Mouse (Mus musculus) intestine, postnatal 0 days (tissue): ENCODE results near the gene Rassf8. TPM values are rescaled to one million over a fixed set of nuclear protein-coding genes. Genes with fewer than 3 reads are reported as not detected.

Experiments
- ATAC-seq: fragments of 200-750 bp; cut with Nextera tagmentation; 2 replicates; pipeline ENCODE4 v1.8.0; 2017; ENCODE audit warnings: mild to moderate bottlenecking, moderate TSS enrichment, moderate library complexity
- H3K27ac ChIP-seq: fragments of 300-500 bp; sonication (generic); 2 replicates; pipeline ENCODE4 v1.5.1; 2014; ENCODE audit warnings: mild to moderate bottlenecking, low read depth, low read length, moderate library complexity
- H3K27me3 ChIP-seq: fragments of 300-500 bp; sonication (generic); replicated peaks from 2 replicates; pipeline ENCODE4 v1.6.1; 2014; ENCODE audit warnings: low read length, mixed read lengths; ENCODE audit not compliant: control insufficient read depth, insufficient read depth
- H3K36me3 ChIP-seq: fragments of 300-500 bp; sonication (generic); 2 replicates; pipeline ENCODE4 v1.6.1; 2014; ENCODE audit warnings: mild to moderate bottlenecking, moderate library complexity; ENCODE audit not compliant: control insufficient read depth, insufficient read depth
- H3K4me1 ChIP-seq: fragments of 300-500 bp; sonication (generic); replicated peaks from 2 replicates; pipeline ENCODE4 v1.6.1; 2014; ENCODE audit warnings: antibody characterized with exemption, low read length, mixed read lengths; ENCODE audit not compliant: control insufficient read depth, insufficient read depth
- H3K4me2 ChIP-seq: fragments of 300-500 bp; sonication (generic); replicated peaks from 2 replicates; pipeline ENCODE4 v1.6.1; 2014; ENCODE audit warnings: low read depth, mild to moderate bottlenecking, moderate library complexity
- H3K4me3 ChIP-seq: fragments of 300-500 bp; sonication (generic); 2 replicates; pipeline ENCODE4 v1.5.1; 2014; ENCODE audit warnings: low read depth, low read length
- H3K9ac ChIP-seq: fragments of 300-500 bp; sonication (generic); 2 replicates; pipeline ENCODE4 v1.6.1; 2014; ENCODE audit warnings: mild to moderate bottlenecking, low read depth, low read length
- H3K9me3 ChIP-seq: fragments of 300-500 bp; sonication (generic); 2 replicates; pipeline ENCODE4 v1.6.1; 2016; ENCODE audit warnings: mixed run types; ENCODE audit not compliant: control insufficient read depth
- CTCF ChIP-seq: sonication (generic); IDR thresholded peaks from 2 replicates; pipeline ENCODE4 v1.5.1; 2016; ENCODE audit warnings: low read depth, mild to moderate bottlenecking, control low read depth, antibody characterized with exemption, moderate library complexity
- WGBS: fragments of 180-500 bp; shearing (Covaris S2); extraction: QIAGEN DNeasy Blood & Tissue Kit; methylation state at CpG from one replicate; pipeline ENCODE4 v1.1.7; 2014; 5-methylcytosine and 5-hydroxymethylcytosine counted together
- polyA plus RNA-seq: library from polyadenylated mRNA; unstranded; fragments of >200 nt; fragmentation: Nextera tagmentation; extraction: Ambion mirVana; gene quantifications from 2 replicates; pipeline ENCODE4 v1.2.1, GENCODE M21; 2015

Rassf8 gene
- polyA plus RNA-seq, 1 experiment from 2014 or later: 3.3 TPM

DNA sequence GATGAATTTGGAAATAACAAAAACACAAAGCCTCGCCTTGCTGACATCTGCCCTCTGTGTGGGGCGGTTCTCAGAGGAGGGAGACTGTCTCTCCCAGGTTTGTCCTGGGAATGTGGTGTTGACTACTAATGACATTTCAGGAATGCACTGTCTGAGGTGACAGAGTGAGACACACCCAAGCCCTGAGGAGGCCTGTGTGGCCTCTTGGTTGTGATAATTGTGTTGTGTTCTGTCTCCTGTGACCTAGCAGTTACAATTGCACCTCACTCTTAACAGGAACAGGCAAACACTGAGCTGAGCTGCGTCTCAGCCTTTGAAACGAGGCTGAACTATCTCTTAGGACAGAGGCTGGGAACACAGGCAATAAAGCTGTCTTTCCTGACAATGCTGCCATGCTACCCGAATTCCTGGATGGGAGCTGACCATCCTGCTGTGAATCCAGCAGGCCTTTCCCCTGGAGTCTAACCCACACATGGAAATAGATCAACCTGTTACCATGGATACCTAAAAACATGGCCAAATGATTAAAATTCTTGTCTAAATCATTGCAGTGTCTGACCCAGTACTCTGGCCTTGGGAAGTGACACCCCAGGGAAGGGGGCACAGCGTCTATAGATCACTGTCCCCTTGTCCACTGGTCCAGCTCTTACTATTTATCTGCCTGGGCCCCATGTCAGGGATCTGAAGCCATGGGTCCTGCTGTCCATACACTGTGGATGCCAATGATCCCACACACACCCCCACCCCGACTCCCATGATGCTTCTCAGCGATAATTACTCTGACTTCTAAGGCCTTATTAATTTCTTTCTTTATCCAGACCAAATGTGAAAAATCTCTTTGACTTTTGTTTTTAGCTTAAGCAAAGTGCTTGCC lies 33.1 kb upstream of the Rassf8 start:
- no peaks in the 10 kb centered on the region for H3K36me3 ChIP-seq
- no peaks in the 10 kb centered on the region for H3K9me3 ChIP-seq
- no peak for ATAC-seq
- TF ChIP-seq CTCF: no peak
- H3K4me2 ChIP-seq: no peak overlapping the region
- H3K4me3 ChIP-seq: no peak overlapping the region
- H3K27ac ChIP-seq: no peak overlapping the region
- no peaks in the 10 kb centered on the region for H3K27me3 ChIP-seq
- no peak overlapping the region for H3K9ac ChIP-seq
- 58% methylated on average over 8 of the region's 8 CpGs for WGBS
- H3K4me1 ChIP-seq: no peaks in the 10 kb centered on the region

DNA sequence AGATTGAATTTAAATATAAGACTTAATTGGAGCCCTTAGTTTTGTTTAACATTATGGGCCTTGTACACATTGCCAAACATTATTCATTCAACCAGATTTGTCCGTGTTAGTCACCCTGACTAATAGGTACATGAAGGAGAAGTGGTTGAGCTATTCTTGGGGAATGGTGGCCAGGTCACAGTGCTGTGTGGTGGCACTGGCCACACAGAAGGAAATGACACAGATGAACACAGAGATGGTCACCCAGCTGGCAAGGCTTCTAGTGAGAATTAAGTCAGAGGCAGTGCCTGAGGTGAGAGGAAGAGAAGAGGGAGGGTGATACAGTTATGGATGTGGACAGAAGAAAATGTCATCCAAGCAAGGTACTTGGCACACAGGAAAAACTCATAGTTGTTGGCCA lies 32.4 kb upstream of the Rassf8 start:
- Histone ChIP-seq H3K9ac (no peak overlapping the region), H3K27ac (no peak overlapping the region), H3K4me1 (no peaks in the 10 kb centered on the region), H3K9me3 (no peaks in the 10 kb centered on the region), H3K4me2 (no peak overlapping the region), H3K4me3 (no peak overlapping the region), H3K36me3 (no peaks in the 10 kb centered on the region), H3K27me3 (no peaks in the 10 kb centered on the region)
- WGBS: 68% methylated on average over 1 of the region's 1 CpGs
- no peak for ATAC-seq
- TF ChIP-seq CTCF: no peak

DNA sequence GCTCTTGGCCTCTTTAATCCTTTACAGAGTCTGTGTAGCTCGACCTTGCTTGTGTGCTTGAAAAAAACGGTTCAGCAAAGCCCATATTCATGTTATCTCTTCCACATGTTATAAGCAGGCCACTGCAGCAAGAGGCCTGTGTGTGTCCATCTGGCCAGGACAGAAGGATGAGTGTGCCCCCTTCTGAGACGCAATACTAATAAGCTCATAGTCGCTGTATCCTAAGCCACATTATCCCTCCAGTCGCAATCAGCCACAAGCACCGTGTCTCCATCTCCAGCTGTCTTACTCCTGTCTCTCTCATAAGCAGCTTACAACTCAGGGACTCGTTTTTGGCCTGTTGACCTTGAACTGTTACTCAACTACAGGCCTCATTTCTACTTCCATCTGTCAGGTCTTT lies 24.0 kb upstream of the Rassf8 start:
- WGBS: 66% methylated on average over 7 of the region's 7 CpGs
- ATAC-seq: no peak
- no peak overlapping the region for H3K9ac ChIP-seq
- H3K27me3 ChIP-seq: no peaks in the 10 kb centered on the region
- no peak overlapping the region for H3K4me2 ChIP-seq
- TF ChIP-seq CTCF: no peak
- no peak overlapping the region for H3K4me3 ChIP-seq
- H3K27ac ChIP-seq: no peak overlapping the region
- H3K36me3 ChIP-seq: no peaks in the 10 kb centered on the region
- H3K9me3 ChIP-seq: no peaks in the 10 kb centered on the region
- no peaks in the 10 kb centered on the region for H3K4me1 ChIP-seq

DNA sequence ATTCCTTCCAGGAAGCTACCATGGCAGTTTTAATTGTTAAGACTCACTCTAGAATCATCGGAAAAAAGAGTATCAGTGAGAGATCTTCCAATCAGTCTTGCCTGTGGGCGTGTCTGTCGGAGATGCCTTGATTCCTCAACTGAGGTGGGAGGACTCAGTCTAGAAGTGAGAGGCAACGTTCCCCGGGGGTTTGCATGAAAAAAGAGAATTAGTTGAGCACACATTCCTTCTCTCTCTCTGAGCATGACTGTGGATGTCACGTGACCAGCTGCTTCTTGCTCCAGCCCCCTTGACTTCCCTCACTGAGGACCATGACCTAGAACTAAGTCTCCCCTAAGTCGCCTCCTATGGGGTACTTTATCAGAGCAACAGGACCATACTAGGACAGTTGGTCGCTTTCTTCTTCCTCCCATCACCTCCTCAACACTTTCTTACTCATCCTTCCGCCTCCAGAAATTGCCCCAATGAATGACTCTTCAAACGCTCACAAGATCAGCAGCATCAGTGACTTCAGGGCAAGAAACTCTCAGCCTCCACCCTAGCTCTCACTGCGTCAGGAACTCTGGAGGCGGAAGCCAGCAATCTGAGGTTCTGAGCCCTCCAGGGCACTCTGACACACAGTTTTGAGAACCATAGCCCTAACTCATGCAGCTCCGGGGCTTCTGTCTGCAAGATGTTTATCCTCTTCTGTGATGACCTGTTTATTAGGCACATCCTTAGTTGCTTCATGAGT lies 23.3 kb upstream of the Rassf8 start:
- 80% methylated on average over 13 of the region's 13 CpGs for WGBS
- TF ChIP-seq CTCF: no peak
- no peak overlapping the region for H3K27ac ChIP-seq
- H3K36me3 ChIP-seq: no peaks in the 10 kb centered on the region
- no peak overlapping the region for H3K9ac ChIP-seq
- H3K4me1 ChIP-seq: no peaks in the 10 kb centered on the region
- no peak overlapping the region for H3K4me2 ChIP-seq
- ATAC-seq: no peak
- H3K9me3 ChIP-seq: no peaks in the 10 kb centered on the region
- no peak overlapping the region for H3K4me3 ChIP-seq
- no peaks in the 10 kb centered on the region for H3K27me3 ChIP-seq

DNA sequence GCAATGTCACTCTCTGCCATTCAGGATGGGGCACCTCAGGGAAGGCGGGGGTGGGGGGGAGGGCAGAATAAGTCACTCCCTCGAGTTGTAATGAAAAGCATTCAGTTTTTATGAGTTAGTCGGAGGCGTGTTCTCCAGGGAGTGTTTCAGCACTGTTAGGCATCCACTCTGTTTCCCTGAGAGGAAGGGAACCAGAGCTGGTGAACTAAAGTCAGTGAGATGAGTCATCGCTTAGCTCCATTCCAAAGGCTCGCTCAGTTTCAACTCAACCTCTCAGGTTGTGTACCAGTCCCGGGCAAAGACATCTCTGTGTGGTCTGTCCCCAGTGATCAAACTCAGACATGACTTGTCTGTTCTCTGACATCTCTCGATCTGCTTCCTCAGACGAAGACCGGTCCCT lies 20.7 kb upstream of the Rassf8 start:
- 56% methylated on average over 10 of the region's 10 CpGs for WGBS
- Histone ChIP-seq H3K4me3 (no peak overlapping the region), H3K27ac (no peak overlapping the region), H3K4me1 (no peaks in the 10 kb centered on the region), H3K36me3 (no peaks in the 10 kb centered on the region), H3K9me3 (no peaks in the 10 kb centered on the region), H3K9ac (no peak overlapping the region), H3K27me3 (no peaks in the 10 kb centered on the region), H3K4me2 (no peak overlapping the region)
- ATAC-seq: no peak
- TF ChIP-seq CTCF: no peak

DNA sequence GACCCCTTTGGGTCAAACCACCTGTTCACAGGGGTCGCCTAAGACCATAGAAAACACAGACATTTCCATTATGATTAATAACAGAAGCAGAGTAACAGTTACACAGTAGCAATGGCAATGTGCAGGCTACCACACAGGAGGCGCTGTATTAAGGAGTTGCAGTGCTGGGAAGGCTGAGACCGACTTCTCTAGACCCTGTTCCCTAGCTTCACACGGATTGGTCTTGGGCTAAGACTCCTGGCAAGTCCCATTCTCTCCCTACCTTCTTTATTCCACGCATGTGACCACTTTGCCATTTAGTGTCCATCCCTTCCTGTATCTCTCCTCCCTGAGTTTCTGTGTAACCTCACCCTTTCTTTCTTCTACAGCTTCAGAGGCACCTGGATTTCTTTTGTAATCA lies 19.6 kb upstream of the Rassf8 start:
- Histone ChIP-seq H3K27ac (no peak overlapping the region), H3K36me3 (no peaks in the 10 kb centered on the region), H3K27me3 (no peaks in the 10 kb centered on the region), H3K9ac (no peak overlapping the region), H3K4me3 (no peak overlapping the region), H3K4me2 (no peak overlapping the region), H3K4me1 (no peaks in the 10 kb centered on the region), H3K9me3 (no peaks in the 10 kb centered on the region)
- no peak for ATAC-seq
- 59% methylated on average over 5 of the region's 5 CpGs for WGBS
- TF ChIP-seq CTCF: no peak
